Mouse (Mus musculus) kidney, postnatal 36 days (tissue): ENCODE measurements around the gene Gpc6.

Experiments
- DNase-seq, 2 experiments: peaks; one replicate each; pipeline ENCODE4 v3.0.0; 2021 to 2022; ENCODE audit warnings: mixed read lengths in 2 of 2

The Gpc6 gene

DNA sequence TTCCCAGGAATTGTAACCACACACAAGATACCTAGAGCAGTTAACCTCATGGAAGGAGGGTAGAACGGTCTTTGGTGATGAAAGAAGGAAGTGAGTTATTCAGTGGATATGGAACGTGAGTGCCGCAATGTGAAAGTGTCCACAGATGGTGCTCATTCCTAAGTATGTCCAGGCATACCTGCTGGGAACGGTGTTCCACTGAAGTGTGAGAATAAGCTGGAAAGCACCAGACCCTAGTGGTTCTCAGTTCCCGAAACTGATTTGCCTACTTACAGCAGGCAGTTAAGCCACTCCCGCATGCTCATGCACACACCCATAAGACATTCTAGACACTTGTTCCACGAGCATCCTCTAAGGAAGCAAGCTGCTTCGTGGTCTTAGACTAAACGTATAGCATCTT, 890.9 kb downstream of the Gpc6 start:
- no peak for DNase-seq

DNA sequence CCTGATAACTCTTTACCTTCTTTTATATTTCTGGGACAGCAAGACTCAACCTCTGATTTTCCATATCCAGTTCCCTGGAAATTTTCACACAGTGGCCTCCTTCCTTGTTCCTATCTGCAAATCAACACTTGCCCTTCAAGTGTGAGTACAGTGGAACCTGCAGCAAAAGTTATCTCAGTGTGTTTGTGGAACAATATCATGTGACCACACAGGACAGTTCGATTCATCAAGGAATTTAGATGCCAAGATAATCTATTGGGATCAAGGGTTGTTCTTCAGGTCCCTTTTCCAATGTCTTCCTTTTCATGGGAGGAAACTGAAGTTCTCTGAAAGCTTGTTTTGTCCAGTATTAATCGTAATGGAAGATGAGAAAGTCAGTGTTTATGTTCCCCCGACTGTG, 891.6 kb downstream of the Gpc6 start:
- DNase-seq, result no peak

DNA sequence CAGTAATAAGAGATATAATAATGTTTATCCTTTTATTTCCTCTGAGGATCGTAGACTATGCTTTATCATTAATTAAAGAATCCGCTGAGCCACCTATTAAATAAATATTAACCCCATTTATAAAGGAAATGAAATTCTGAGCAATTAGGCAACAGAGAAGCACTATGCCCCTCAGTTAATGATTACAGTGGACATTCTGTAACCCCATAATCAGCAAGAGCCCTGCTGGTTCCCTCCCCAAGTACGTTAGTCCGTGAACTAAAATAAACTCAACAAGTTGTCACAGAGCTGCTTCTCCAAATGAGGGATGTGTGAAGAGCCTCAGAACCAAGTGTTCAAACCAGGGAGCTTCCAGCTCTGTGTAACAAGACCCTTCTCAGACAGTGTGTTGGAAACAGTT, 892.1 kb downstream of the Gpc6 start:
- DNase-seq, result peak; percentile 9 to 56

DNA sequence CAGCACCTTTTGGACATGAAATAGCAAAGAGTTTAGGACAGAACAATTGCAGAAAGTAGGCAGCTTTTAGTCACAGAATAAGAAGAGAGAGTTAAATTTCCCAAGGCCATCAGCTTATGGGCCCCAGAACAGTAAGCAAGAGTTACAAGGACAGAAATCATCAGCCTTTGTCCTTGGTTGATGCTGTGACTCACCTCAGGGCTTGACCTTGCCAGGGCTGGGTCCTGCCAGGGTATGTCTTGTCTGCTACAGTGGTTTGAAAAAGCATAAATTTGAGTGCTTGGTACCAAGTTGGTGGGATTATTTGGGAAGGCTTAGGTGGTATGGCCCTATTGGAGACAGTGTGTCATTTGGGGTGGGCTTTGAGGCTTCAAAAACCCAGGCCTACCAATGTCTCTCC, 899.4 kb downstream of the Gpc6 start:
- no peak for DNase-seq

DNA sequence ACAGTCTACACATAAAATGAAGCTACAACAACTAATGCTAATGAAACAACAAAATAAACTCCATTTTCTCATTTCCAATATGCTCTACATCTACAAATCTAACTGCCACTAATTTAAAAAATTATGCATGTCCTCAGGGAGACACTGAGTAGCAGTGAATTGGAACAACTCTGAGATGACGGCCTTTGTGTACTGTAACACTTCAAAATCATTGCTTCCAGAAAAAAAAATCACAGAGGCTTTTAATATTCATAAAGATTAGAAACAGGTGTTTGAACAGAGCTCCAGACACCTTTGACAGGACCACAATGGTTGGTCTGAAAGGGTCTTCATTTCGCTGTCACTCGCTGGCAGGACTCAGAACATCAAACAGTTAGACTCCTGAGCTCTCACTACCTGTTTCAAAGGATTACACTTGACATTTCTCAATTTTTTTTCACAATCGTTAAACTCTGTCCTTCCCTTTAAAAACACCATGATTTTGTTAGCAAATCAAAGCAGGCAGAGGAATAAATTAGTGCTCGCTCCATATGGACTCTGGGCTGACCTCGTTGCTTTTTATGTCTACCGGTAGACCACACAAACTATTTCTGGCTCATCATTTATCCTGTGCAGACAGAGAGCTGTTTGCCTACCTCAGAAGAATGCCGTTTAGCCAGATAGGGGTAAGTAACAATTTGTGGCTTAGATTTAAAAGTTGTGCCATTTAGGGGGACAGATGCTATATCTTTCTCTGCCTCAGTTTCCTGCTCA, 901.4 kb downstream of the Gpc6 start:
- DNase-seq, result no peak

DNA sequence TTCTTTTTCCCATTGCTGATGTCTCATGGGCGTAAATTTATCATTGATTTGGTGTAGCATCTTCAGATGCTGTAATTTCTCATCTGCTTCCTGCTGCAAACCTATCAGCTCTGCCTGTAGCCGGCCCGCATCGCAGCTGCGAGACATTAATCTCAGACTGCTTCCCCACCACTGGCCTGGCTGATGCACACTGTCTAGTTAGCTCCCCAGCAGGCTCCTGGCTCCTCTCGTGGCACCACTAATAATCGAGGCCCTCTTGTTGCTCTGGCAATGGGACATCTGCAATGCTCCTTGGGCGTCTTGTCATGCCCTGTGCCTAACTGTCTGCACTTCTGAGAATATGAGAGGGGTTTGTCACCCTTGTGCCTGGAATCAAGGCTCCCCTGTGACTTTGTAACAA, 906.2 kb downstream of the Gpc6 start:
- DNase-seq, result no peak

DNA sequence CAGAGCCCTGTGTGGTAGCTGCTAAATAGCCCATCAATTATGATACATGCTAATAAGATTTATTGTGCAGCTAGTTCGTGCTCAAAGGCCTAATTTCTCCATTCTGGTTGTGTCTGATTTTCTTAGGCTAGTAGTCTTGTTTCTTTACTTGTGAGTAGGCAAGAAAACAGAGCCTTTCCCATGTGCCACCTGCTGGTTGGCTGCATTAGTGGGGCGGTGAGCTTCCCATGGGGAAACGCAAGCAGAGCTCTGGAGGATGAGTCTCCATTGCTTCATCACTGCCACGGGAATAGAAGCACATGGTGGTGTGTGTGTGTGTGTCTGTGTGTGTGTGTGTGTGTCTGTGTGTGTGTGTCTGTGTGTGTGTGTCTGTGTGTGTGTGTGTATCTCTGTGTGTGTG, 906.6 kb downstream of the Gpc6 start:
- DNase-seq, result peak; percentile 23 to 73

DNA sequence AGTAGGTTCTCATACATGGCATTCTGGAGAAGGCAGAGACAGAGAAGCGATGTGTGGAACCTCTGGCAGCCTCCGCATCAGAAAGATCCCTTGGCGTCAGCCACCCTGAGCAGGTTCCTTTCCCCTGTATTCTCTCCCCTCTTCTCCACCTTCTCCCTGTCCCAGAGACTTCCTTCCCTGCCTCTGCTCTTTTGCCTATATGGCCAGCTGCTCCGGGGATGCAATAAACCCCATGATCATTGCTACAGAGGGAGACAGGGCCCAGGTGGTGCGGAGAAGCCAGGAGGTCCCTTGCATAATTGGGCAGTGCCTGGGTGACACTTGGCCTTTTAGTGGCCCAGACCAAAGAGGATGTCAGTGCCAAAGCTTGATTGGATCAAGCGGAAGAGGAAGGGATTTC, 910.4 kb downstream of the Gpc6 start:
- no peak for DNase-seq

DNA sequence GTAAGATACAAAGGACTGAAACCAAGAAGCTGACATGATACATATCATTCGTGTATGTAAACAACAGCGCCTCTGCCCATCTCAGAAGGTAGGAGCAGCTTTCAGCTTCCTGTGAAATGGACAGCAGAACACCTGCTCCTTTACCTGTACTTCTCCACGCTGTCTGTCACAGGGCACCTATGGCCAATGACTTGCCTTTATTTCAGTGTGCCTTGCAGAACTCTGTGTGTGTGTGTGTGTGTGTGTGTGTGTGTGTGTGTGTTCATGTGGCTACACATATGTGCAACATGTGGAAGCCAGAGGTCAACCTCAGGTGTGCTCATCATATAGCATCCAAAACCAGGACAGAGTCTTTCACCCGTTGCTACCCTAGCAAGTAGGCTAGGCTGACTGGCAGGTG, 911.9 kb downstream of the Gpc6 start:
- DNase-seq, result no peak

DNA sequence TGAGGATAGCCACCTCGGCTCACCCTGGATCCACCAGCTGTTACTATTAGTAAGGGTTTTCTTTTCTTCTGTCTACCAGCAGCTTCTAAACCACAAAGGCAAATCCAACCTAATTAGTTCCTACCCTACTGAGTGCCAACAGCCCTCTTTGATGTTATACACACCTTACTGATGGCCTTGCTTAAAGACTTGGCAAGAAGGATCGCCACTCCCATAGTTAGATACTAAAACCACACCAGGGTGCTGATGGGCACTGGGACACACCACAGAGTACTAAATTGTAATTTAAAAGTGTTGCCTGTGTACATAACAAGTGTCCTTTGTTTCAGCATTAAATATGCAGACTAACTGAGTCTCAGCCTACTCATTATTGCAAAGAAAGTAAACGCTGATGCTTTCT, 912.6 kb downstream of the Gpc6 start:
- DNase-seq, result no peak

DNA sequence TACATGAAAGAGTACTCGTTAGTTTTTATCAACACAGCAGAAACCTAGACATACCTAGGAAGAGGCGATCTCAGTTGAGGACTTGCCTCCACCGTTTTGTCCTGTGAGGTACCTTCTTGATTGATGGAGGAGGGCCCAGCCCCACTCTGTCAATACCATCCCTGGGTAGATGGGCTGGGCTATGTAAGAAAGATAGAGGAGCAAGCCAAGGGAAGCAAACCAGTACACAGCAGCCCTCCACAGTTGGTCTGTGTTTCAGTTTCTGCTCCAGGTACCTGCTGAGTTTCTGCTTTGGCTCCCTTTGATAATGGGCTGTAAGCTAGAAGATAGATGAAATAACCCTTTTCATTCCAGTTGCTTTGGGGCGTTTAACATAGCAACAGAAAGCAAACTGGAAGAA, 916.1 kb downstream of the Gpc6 start:
- no peak for DNase-seq

DNA sequence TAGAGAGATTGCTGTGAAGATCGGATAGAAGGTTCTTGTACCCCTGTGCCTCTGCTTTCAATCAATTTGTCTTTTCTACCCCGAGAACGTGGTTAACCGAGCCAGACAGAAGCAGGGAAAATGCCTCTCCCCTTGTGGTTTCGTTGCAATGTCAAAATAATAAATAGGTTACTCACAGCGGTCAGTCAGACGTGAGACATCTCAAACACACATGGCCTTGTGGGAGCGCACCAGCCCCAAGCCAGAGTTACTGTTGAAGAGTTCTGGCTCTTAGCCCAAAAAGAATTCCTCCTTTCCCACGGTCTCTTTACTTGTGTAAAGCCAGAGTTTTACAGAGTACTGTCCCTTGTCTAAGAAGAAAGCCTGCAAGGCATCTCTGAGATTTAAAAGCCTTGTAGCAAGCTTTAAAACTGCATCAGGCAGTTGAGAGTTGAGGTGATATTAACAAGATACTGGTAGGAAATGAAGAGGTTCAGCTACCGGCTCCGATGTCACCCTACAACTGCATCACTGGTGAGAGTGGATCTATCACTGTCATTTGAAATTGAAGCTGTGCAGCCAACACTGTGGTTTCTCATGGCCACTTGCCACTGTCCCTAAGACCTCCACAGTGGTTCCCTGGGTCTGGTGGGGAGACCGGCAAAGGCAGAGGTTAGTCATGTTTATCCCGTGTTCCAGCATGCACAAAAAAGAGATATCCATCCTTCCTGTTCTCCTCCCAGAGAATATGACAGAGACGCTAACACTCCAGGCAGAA, 916.9 kb downstream of the Gpc6 start:
- DNase-seq, result no peak

DNA sequence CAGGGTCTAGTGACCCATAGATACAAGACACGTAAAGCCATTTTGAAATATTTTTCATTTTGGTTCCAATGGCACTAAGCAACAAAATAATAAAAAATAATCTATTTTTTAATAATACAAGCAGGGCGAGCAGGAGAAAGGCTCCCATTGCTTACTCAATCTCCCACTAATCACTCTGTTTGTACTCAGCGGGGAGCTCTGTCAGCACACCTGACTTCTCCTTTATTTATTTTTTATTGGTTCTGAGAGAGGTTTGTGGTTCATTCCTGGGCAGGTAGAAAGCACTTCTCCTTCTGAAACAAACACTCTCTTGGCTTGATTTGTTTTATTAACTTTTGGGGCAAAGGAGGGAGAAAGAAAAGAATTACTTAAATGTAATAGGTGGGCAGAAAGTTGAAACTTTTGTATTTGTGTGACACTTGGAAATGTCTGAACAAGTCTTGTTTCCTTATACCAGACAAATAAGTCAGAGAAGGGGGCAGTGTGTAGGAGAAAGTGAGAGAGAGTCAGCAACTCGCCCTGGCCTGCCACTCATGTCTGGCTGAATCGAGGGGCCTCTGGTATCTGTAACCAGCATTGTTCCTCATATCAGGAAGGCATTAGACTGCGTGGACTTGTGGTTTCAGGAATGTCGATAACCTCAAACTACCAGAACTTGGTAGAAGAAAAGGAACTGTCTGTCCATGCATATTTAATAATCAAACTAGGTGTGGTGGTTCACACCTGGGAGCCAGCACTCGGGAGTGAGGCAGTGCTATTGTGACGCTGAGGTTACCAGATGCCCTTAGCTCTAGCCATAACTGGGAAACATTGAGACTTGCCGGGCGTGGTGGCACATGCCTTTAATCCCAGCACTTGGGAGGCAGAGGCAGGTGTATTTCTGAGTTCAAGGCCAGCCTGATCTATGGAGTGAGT, 924.7 kb downstream of the Gpc6 start:
- no peak for DNase-seq

DNA sequence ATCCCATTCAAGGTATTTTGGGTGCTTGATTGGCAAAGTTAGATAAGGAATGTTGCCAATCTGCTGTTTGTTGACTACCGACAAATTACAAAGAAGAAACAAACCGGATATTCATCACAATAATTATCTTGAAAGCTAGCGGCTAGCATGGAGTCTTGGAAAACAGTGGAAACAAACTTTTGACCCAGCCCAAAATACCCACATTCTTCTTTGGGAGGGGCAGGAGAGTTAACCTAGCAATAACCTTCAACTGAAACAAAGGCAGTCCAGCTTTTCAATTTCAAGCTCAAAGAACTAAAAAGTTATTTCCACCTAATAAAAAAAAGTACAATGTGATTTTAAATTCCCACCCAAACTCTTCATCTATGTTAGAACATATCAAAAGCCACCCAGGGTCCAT, 927.2 kb downstream of the Gpc6 start:
- DNase-seq, result no peak

DNA sequence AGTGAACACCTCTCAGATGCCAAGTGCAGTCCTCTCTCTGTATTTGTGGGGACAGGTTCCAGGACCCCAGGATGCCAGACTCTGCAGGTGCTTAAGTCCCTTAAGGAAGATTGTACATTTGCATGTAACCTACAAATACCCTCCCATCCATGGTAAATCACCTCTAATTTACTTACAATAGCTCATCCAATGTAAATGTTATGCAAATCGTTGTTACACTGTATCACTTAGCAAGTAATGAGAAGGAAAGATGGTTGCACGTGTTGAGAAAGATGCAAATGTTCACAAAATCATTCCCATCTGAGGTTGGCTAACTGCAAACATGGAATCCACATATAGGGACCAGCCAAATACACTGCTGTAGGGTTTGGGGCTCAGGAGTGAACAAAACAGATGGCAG, 927.7 kb downstream of the Gpc6 start:
- no peak for DNase-seq

DNA sequence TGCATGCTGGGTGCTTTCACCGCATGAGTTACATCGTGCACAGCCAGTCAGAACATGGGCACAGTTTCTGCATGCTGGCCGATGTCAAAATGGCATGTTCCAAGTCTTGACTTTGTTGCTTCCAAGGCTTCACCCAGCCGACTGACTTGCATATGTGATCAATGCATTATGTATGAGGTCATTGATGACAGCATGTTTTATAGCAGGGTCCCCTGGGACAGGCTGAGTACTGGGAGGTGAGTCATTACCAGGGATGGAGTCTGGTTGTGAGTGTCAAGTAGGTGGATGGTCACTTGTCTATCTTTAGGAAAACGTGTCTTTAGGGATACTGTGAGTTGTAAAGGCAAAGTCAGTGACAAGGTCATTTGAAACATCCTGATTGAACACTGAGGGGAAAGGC, 929.4 kb downstream of the Gpc6 start:
- DNase-seq, result no peak

DNA sequence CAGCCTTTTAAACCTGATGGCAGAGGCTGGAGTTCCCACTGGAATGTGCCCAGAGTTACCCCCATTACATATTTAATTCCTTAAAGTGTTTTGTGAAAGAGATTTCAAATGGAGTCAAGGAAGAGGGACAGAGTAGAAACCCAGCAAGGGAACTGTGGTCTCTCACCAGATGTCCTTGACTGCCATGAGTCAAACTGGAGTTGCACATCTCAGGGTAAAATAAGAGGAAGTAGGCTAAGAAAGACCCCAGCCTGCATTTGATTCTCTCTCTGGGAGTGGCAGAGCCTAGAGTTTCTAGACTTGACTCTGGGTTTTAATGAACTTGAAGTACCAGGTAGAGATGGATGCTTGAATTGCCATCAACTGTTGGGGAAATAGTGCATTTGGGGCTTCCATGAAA, 946.2 kb downstream of the Gpc6 start:
- no peak for DNase-seq

DNA sequence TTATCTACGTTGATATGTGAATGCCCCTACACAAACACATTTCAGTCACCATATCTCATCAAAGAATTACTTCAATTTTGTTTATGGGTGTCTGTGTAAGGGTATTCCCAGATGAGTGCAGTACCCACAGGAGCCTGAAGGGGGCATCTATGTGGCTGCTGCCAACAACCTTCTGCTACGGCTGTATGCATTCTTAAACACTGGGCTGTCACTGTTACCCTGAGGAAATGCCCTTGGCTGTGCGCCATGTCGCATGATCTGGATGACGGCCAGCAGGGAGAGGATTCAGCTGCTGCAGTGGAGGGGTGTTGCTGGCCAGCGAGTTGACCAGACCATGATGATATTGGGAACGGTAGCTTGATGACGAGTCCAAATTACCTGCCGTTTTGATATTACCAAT, 954.2 kb downstream of the Gpc6 start:
- DNase-seq, result peak; percentile 3 to 33

DNA sequence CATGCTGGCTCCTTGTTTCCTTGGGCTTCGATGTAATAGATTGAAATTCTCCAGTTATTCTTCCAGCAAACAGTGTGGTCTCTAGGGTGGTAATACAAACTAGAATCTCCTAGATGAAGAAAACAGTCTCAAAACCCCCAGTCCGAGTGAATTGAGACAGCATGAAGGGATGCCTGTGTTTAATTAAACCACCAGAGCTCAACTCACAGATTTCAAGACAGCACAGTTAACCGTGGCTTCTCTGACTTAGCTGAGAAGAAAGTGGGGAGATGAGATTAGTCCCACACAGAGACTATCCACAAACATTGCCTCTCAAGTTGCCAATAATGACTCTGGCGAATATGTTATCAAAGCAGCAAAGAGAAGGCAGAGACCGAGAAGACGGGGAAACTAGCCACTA, 956.0 kb downstream of the Gpc6 start:
- DNase-seq, result no peak

DNA sequence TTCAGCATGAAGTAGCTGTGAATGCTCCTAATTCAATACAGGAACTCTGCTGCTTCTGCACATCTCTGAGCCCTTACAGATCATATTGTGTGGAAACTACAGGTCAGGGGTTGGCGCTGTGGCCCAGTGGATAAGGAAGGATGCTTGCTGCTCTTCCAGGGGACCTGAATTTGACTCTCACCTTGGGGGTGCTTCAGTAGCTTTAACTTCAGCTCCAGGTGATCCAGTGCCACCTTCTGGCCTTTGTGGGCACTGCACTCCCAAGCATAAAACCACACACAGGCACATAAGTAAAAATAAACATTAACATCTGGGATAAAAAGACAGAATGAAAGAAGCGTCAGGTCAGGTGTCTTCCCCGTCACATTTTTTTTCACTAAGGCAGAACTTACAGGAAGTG, 957.1 kb downstream of the Gpc6 start:
- peak; percentile 37 to 77 for DNase-seq

DNA sequence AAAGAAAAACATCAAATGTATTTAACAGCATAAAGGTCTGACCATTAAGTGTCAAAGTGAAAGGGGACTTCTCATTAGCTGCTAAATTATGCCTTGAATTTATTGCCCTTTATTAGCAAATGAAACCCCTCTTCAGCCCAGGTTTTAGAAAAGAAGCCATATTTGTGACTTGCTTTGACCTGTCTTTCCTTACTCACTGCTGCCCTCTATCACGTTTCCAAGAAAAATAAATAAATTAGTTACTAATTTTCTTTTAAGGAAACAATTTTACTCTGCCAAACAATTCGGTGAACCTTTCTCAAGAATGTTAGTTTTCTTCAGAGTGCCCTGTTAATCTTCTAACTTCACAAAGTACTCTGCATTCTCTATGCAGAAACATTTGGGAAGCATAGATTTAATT, 964.5 kb downstream of the Gpc6 start:
- no peak for DNase-seq

DNA sequence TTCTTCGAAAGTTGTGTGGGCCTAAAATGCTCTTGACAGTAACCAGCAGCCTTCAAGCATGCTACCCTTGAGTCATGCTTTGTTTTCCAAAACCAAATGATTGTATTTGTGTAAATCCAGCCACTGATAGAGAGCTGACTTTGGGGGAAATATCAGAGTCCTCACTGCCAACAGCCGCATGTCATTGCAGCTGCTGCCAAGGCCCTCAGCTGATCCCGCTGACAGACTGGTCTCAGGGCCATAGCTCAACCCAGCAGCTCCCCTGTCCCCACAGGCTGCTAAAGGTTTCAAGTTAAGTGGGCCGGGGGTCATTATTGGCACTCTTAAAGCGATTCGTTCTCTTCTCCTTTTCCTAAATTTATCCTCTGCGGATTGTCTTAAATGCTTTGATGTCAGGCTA, 966.3 kb downstream of the Gpc6 start:
- no peak for DNase-seq

DNA sequence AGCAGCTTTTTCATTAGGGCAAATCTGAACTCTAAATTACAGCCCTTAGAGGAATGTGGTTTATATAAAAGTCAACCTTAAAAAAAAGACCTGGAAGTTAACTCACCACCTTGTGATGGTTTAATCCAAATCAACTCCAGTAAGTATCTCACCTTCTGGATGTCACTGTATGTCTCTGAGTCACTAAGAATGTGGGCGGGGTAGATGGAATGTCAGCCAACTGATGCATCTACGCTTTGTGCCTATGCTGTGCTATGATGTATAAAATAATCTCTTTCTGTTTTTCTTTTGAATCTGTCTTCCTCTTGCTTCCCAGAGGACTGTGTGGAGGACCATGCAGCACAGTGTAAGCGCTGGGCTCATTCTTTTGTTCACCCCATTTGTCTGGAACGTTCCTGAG, 966.9 kb downstream of the Gpc6 start:
- no peak for DNase-seq
